Mouse (Mus musculus) frontal cortex, postnatal 25 days (tissue): ENCODE data around the gene Mtif3.

ENCODE experiments used
- DNase-seq, 2 experiments: peaks; one replicate each; pipeline ENCODE4 v3.0.0; 2022; ENCODE audit warnings: low spot score in 2 of 2

Gene Mtif3

GRCm38 (mm10) chr5:146963118-146963936, at the start of gene Mtif3:
Gene Mtif3 (minus strand): TSS chr5:146963800.
- DNase-seq, result peak; percentile 66 to 72

- DNase-seq, result no peak
Observed at GRCm38 (mm10) chr5:147011333-147011732, 47.7 kb upstream of the Mtif3 start.

- no peak for DNase-seq
Observed at GRCm38 (mm10) chr5:147003303-147003702, 39.7 kb upstream of the Mtif3 start.

- no peak for DNase-seq
Observed at GRCm38 (mm10) chr5:147001312-147001711, 37.7 kb upstream of the Mtif3 start.

GRCm38 (mm10) chr5:146998802-146999201, 35.2 kb upstream of the Mtif3 start:
- DNase-seq, result no peak

GRCm38 (mm10) chr5:146996812-146997211, 33.2 kb upstream of the Mtif3 start:
- DNase-seq, result no peak

GRCm38 (mm10) chr5:146994973-146995372, 31.4 kb upstream of the Mtif3 start:
- DNase-seq, result no peak

GRCm38 (mm10) chr5:146993509-146993908, 29.9 kb upstream of the Mtif3 start:
- no peak for DNase-seq

GRCm38 (mm10) chr5:146989051-146989450, 25.5 kb upstream of the Mtif3 start:
- no peak for DNase-seq

DNA sequence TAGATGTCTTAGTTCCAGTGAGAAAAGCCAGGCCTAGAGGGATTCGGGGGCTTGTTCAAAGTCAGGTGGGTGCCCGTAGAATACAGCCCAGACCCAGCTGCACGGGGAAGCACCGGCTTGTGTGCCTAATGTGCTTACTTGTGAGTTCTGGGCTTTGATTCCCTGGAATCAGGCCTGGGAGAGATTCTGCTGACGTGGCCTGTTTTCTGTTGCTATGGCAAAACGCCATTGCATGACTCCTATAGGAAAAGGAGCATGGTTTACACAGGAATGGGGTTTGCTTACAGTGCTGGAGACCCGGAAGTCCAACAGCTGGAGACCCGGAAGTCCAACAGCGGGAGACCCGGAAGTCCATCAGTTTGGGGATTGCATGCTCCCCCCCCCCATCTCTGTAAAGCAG, 24.0 kb upstream of the Mtif3 start:
- DNase-seq, result no peak

- DNase-seq, result no peak
Observed at GRCm38 (mm10) chr5:146985725-146986433, 22.3 kb upstream of the Mtif3 start.

GRCm38 (mm10) chr5:146983216-146983615, 19.6 kb upstream of the Mtif3 start:
- DNase-seq, result peak; percentile 33 to 48

GRCm38 (mm10) chr5:146981376-146981775, 17.8 kb upstream of the Mtif3 start:
- DNase-seq, result no peak

- no peak for DNase-seq
Observed at GRCm38 (mm10) chr5:146974781-146975123, 11.2 kb upstream of the Mtif3 start.

DNA sequence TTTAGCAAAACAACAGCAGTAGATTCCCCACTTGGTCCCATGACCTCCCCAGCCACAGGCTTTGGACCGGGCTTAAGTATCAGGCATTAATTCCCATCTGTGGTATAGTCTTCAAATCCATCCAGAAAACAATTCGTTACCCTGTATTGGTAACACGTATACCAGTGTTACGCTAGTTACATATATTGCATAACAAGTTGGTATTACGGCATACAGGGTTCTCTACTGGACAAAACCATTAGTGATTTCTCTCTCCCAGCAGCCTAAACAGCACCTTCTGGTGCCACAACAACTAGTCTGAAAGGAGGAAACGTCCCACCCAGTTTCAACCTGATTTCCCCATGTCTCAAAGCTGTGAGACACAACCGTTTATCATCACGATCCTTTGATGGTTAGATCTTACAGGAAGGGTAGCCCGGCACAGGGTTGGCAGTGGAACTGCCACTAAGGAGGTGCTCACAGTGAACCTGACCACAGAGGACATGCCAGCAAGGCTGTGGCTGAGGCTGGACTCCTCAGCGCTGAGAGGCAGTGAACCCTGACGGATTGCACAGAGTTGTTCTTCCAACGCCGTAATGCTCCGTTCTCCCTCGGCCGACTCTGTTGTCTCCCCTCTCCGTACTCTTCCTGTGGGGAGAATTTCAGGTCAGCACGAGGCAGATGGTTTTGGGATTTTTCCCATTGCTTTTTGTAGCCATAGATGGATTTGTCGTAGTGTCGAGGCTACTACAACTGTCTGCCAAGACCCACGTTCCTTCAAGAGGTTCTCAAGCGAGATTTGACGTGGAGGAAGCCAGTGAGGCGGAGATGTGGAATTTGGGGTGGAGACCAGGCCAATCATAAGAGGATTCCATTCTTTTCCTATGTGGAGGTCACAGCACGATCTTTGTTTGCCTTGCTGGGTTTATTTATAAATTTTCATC, 10.5 kb upstream of the Mtif3 start:
- DNase-seq, result no peak

- DNase-seq, result no peak
Observed at GRCm38 (mm10) chr5:146973353-146973752, 9.8 kb upstream of the Mtif3 start.

- DNase-seq, result no peak
Observed at GRCm38 (mm10) chr5:146971776-146972561, 8.4 kb upstream of the Mtif3 start.

DNA sequence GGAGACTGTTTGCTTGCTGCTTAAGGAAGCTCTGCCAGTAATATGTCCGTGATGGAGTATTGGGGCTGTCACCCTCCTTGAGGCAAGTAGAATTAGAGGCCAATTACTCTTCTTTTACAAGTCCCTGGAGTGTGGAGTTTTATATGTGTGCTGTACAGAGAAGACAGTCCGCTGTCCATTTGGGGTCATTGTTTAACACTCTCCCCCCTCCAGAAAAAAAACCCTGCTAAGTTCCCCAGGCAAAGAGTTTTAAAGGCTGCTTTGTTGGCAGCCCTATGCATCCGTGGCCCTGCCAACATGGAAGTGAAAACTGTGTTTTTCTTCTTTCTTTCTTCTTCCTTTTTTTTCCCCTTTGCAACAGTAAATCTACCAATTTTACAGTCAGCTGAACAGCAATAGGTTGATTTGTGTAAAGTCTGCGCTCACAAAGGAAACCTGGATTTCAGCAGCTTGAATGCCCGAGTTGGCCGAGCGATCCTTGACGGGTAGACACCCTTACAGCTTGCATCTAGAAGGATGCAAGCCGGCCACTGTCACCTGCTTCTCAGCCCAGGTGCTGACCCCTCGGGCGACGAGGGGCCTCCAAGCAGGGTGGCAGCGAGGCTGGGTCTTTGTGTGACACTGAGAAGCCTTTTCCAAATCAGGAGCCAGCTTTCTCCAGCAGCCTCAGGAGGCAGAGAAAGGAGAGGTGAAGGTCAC, 5.2 kb upstream of the Mtif3 start:
- DNase-seq, result no peak

DNA sequence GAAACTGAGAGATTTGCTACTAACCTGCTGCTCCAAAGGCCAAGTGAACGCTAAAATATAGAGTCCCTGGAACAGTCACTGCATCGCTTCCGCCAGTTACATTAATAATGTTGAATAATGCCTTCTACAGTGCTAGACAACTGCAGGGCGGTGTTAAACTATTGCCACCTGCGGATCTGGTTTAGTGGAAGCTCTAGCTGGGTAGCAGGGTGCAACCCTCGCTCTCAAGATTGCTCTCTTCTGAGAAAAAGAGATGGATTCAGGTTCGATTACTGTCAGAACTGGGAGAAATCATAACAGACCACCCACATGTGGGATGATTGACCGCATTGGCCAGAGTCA, 308 bp upstream of the Mtif3 start:
- no peak for DNase-seq

- no peak for DNase-seq
Observed at GRCm38 (mm10) chr5:146956678-146957077, 6.9 kb downstream of the Mtif3 start.

DNA sequence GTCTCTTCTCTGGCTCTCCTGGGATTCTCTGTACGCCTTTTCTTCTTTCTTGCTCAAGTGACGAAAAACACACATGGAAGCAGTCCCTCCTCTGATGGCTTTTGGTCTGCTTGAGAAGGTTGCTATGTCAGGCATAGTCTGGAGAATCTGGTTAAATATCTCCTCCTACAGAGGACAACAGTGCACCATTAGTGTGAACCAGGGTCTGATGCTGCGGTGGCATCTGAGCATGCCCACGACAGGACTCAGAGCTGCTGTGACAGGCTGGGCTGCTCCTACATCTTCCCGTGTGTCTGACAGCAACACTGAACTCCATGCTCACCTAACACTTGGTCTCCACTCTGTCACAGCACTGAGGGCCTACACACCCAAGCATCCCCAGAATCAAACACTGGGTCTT, 7.9 kb downstream of the Mtif3 start:
- DNase-seq, result no peak
